Comparison of ENCODE assay signal across 8 mouse cellular contexts in genomic region chr11:48789973-48790823, GRCm38 (mm10). TPM values are rescaled to one million over a fixed set of nuclear protein-coding genes. Genes with fewer than 3 reads are reported as not detected.
DNase-seq lines count a peak whose midpoint lies in the region; ATAC-seq lines count a peak whose summit lies in the region.

No protein-coding gene starts in this region.

- H3K4me1 ChIP-seq in intestine, embryonic 14.5 days (replicated peaks; ENCODE audit: control insufficient read depth, insufficient read depth, low read length): peaks cover 4% of the 10 kb centered on the region; the same call in 1 of the 2 replicates

- intact Hi-C loops in left cerebral cortex, postnatal 14 days (cut with DNase I): loop anchor here (2.0 to 5.0 kb wide), 2 partner anchors 69 to 312 kb away; no protein-coding TSS in a partner anchor

- no peak overlapping the region for H3K27ac ChIP-seq in intestine, embryonic 14.5 days (ENCODE audit: low read depth)

- no peaks in the 10 kb centered on the region for H3K9me3 ChIP-seq in intestine, embryonic 14.5 days (ENCODE audit: control insufficient read depth, low read length)

- ATAC-seq in intestine, embryonic 14.5 days (replicated peaks; ENCODE audit: low FRiP score, low TSS enrichment, low read depth): peak; percentile 42; the same call in 1 of the 2 replicates

- no peaks in the 10 kb centered on the region for H3K36me3 ChIP-seq in intestine, embryonic 14.5 days (ENCODE audit: control insufficient read depth, insufficient read depth, low read length)

- H3K4me2 ChIP-seq in intestine, embryonic 14.5 days (ENCODE audit: low read length): peak overlapping the region; percentile 40

- 14% methylated on average over 20 of the region's 20 CpGs for WGBS in intestine, embryonic 14.5 days

- 0 out of 2 replicates have a peak overlapping the region, but pooled peaks have one; percentile 17 for H3K4me3 ChIP-seq in intestine, embryonic 14.5 days (ENCODE audit: low read depth, low read length)

- peak; percentile 86 for DNase-seq in adipocyte (ENCODE audit: low spot score)
- peak; percentile 93 for DNase-seq in embryo, embryonic 10 days (ENCODE audit: low spot score)
- DNase-seq in gastrocnemius, postnatal 10 days: peak; percentile 88
- DNase-seq in intestine, embryonic 14.5 days (ENCODE audit: low spot score): peak; percentile 90
- DNase-seq in left cerebral cortex, postnatal 14 days (ENCODE audit: low spot score in 2 of 2): peak; percentile 89 to 90
- DNase-seq in mesoderm, embryonic 11.5 days (ENCODE audit: low read depth, low spot score): peak; percentile 85
- DNase-seq in right cerebral cortex, postnatal 36 days (ENCODE audit: low spot score in 2 of 2): peak; percentile 75 to 78
- peak; percentile 77 for DNase-seq in yolk sac, embryonic 10.5 days (ENCODE audit: low spot score)

- H3K9ac ChIP-seq in intestine, embryonic 14.5 days (ENCODE audit: low read length): no peak overlapping the region

- no peaks in the 10 kb centered on the region for H3K27me3 ChIP-seq in intestine, embryonic 14.5 days (replicated peaks; ENCODE audit: control insufficient read depth, insufficient read depth, low read length)

RNA-seq across cellular contexts. Expression of gene Rack1, which starts 9.9 kb away (rescaled TPM):
- 100 to 1,000 TPM; 536 to 557 TPM for total RNA-seq in gastrocnemius, postnatal 10 days (2021)
- polyA plus RNA-seq in intestine, embryonic 14.5 days (2014; fragmentation: Nextera tagmentation; extraction: Ambion mirVana): 1,049 and 1,145 TPM in 2 replicates
- 100 to 1,000 TPM; 252 to 259 TPM for total RNA-seq in left cerebral cortex, postnatal 14 days (2021)

RNA-seq across cellular contexts. Expression of gene Trim41, which starts 27.0 kb away (rescaled TPM):
- total RNA-seq in gastrocnemius, postnatal 10 days (2021): 10 to 100 TPM; 22.2 to 22.8 TPM
- 5.0 and 6.2 TPM in 2 replicates for polyA plus RNA-seq in intestine, embryonic 14.5 days (2014; fragmentation: Nextera tagmentation; extraction: Ambion mirVana)
- 10 to 100 TPM; 52.0 to 56.4 TPM for total RNA-seq in left cerebral cortex, postnatal 14 days (2021)

RNA-seq across cellular contexts. Expression of gene Trim7, which starts 35.7 kb away (rescaled TPM):
- 100 to 1,000 TPM; 107 to 110 TPM for total RNA-seq in gastrocnemius, postnatal 10 days (2021)
- 1.4 and 1.5 TPM in 2 replicates for polyA plus RNA-seq in intestine, embryonic 14.5 days (2014; fragmentation: Nextera tagmentation; extraction: Ambion mirVana)
- total RNA-seq in left cerebral cortex, postnatal 14 days (2021): 1 to 10 TPM; 1.4 to 1.8 TPM

RNA-seq across cellular contexts. Expression of gene Gm12184, which starts 36.3 kb away (rescaled TPM):
- total RNA-seq in gastrocnemius, postnatal 10 days (2021): 1 to 10 TPM; 1.8 to 3.6 TPM
- 3.9 and 4.1 TPM in 2 replicates for polyA plus RNA-seq in intestine, embryonic 14.5 days (2014; fragmentation: Nextera tagmentation; extraction: Ambion mirVana)
- total RNA-seq in left cerebral cortex, postnatal 14 days (2021): 1 to 10 TPM; 1.2 to 1.6 TPM

Comparison
In these comparisons a context has a peak if more than half of its experiments do, and no peak if none do; other contexts are left out.
1. RNA of gene Trim7, which starts 35.7 kb away (total RNA-seq): 107 to 110 TPM in gastrocnemius, postnatal 10 days; 1.4 to 1.8 TPM in left cerebral cortex, postnatal 14 days; every median in the first group is over 10 times any median in the second.
2. Peak in every context shown above with its lines, with median percentiles within 50 percentile points of each other: DNase-seq.